Mouse (Mus musculus) midbrain, embryonic 11.5 days (tissue): ENCODE data around the gene Mgat1. TPM values are rescaled to one million over a fixed set of nuclear protein-coding genes. Genes with fewer than 3 reads are reported as not detected.
"Not testable (repeated sequence)": the region's sequence is repeated elsewhere in the genome, so short reads cannot be mapped to it uniquely, and the experiment has no call there.

Experiments used
- ATAC-seq: fragments of 200-750 bp; cut with Nextera tagmentation; 2 replicates; pipeline ENCODE4 v1.8.0; 2017; ENCODE audit warnings: moderate TSS enrichment, moderate library complexity; ENCODE audit not compliant: low FRiP score
- DNase-seq: peaks from one replicate; pipeline ENCODE4 v3.0.0; 2015; ENCODE audit warnings: low spot score; ENCODE audit errors: missing footprints
- H3K27ac ChIP-seq: fragments of 300-500 bp; sonication (generic); 2 replicates; pipeline ENCODE4 v1.5.1; 2014; ENCODE audit warnings: low read depth, low read length
- H3K27me3 ChIP-seq: fragments of 300-500 bp; sonication (generic); 2 replicates; pipeline ENCODE4 v1.6.1; 2014; ENCODE audit warnings: mild to moderate bottlenecking, low read length, moderate library complexity, mixed read lengths; ENCODE audit not compliant: control insufficient read depth, insufficient read depth
- H3K36me3 ChIP-seq: fragments of 300-500 bp; sonication (generic); 2 replicates; pipeline ENCODE4 v1.6.1; 2014; ENCODE audit warnings: mild to moderate bottlenecking, low read length, moderate library complexity, mixed read lengths; ENCODE audit not compliant: control insufficient read depth, insufficient read depth
- H3K4me1 ChIP-seq: fragments of 300-500 bp; sonication (generic); 2 replicates; pipeline ENCODE4 v1.6.1; 2014; ENCODE audit warnings: low read length; ENCODE audit not compliant: control insufficient read depth, insufficient read depth
- H3K4me2 ChIP-seq: fragments of 300-500 bp; sonication (generic); 2 replicates; pipeline ENCODE4 v1.6.1; 2014; ENCODE audit warnings: mild to moderate bottlenecking, moderate library complexity
- H3K4me3 ChIP-seq: fragments of 300-500 bp; sonication (generic); 2 replicates; pipeline ENCODE4 v1.5.1; 2014; ENCODE audit warnings: low read depth, low read length
- H3K9ac ChIP-seq: fragments of 300-500 bp; sonication (generic); 2 replicates; pipeline ENCODE4 v1.6.1; 2014; ENCODE audit warnings: low read length
- H3K9me3 ChIP-seq: fragments of 300-500 bp; sonication (generic); 2 replicates; pipeline ENCODE4 v1.6.1; 2016; ENCODE audit warnings: low read length; ENCODE audit not compliant: control insufficient read depth
- WGBS: fragments of 180-500 bp; shearing (Covaris S2); extraction: QIAGEN DNeasy Blood & Tissue Kit; methylation state at CpG from one replicate; pipeline ENCODE4 v1.1.7; 2014; 5-methylcytosine and 5-hydroxymethylcytosine counted together
- polyA plus RNA-seq: library from polyadenylated mRNA; unstranded; fragments of >200 nt; fragmentation: Nextera tagmentation; extraction: Ambion mirVana; gene quantifications from 2 replicates; pipeline ENCODE4 v1.2.1, GENCODE M21; 2014

Mgat1 gene
- 30.1 and 30.5 TPM in 2 replicates for polyA plus RNA-seq

- peak; percentile 98 for DNase-seq
- Histone ChIP-seq H3K27ac (peak within 1 kb of the TSS; percentile 89), H3K4me2 (peak within 1 kb of the TSS; percentile 52), H3K4me1 (peaks cover 11% of the 10 kb centered on the region; the same call in 1 of the 2 replicates), H3K27me3 (no peaks in the 10 kb centered on the region), H3K9ac (peak within 1 kb of the TSS; percentile 67), H3K4me3 (peak within 1 kb of the TSS; percentile 52), H3K36me3 (no peaks in the 10 kb centered on the region), H3K9me3 (no peaks in the 10 kb centered on the region)
- ATAC-seq = peak; percentile 96
- under 1% methylated on average over 55 of the region's 60 CpGs for WGBS
These were observed at the start of gene Mgat1 for GRCm38 (mm10) chr11:49243727-49244594. Gene Mgat1, plus strand, starts transcription at chr11:49244191.

GRCm38 (mm10) chr11:49194771-49195170 lies 49.2 kb upstream of the Mgat1 start:
- H3K36me3 ChIP-seq, H3K9me3 ChIP-seq, H3K4me1 ChIP-seq, H3K27ac ChIP-seq, ATAC-seq, H3K4me2 ChIP-seq, H3K27me3 ChIP-seq, DNase-seq, H3K4me3 ChIP-seq, H3K9ac ChIP-seq: not testable (repeated sequence)
- 97% methylated on average over 7 of the region's 9 CpGs for WGBS

- no peak overlapping the region for H3K9ac ChIP-seq
- H3K4me3 ChIP-seq = no peak overlapping the region
- no peak overlapping the region for H3K4me2 ChIP-seq
- ATAC-seq = no peak
- H3K36me3 ChIP-seq = no peaks in the 10 kb centered on the region
- no peaks in the 10 kb centered on the region for H3K9me3 ChIP-seq
- no peak for DNase-seq
- no peak overlapping the region for H3K27ac ChIP-seq
- H3K27me3 ChIP-seq = no peaks in the 10 kb centered on the region
- no peaks in the 10 kb centered on the region for H3K4me1 ChIP-seq
- WGBS = 88% methylated on average over 7 of the region's 7 CpGs
These were observed 48.1 kb upstream of the Mgat1 start for GRCm38 (mm10) chr11:49195819-49196322.

- no peak overlapping the region for H3K27ac ChIP-seq
- no peak overlapping the region for H3K4me3 ChIP-seq
- H3K27me3 ChIP-seq = no peaks in the 10 kb centered on the region
- no peak overlapping the region for H3K9ac ChIP-seq
- H3K4me1 ChIP-seq = peaks cover 7% of the 10 kb centered on the region; the same call in 1 of the 2 replicates
- no peak overlapping the region for H3K4me2 ChIP-seq
- H3K9me3 ChIP-seq = no peaks in the 10 kb centered on the region
- H3K36me3 ChIP-seq = no peaks in the 10 kb centered on the region
- DNase-seq (no peak), ATAC-seq (no peak)
These were observed 43.3 kb upstream of the Mgat1 start for GRCm38 (mm10) chr11:49200666-49201065.

GRCm38 (mm10) chr11:49201142-49201541 lies 42.8 kb upstream of the Mgat1 start:
- no peaks in the 10 kb centered on the region for H3K9me3 ChIP-seq
- H3K4me2 ChIP-seq = no peak overlapping the region
- no peak overlapping the region for H3K27ac ChIP-seq
- ATAC-seq (no peak), DNase-seq (no peak)
- no peak overlapping the region for H3K4me3 ChIP-seq
- peaks cover 7% of the 10 kb centered on the region; the same call in 1 of the 2 replicates for H3K4me1 ChIP-seq
- no peaks in the 10 kb centered on the region for H3K27me3 ChIP-seq
- no peaks in the 10 kb centered on the region for H3K36me3 ChIP-seq
- no peak overlapping the region for H3K9ac ChIP-seq

- Histone ChIP-seq H3K9me3 (no peaks in the 10 kb centered on the region), H3K4me2 (peak overlapping the region; percentile 84), H3K27me3 (no peaks in the 10 kb centered on the region), H3K4me3 (peak overlapping the region; percentile 84), H3K36me3 (peaks cover 3% of the 10 kb centered on the region; the same call in 1 of the 2 replicates), H3K9ac (peak overlapping the region; percentile 99), H3K27ac (no peak overlapping the region), H3K4me1 (peaks cover 7% of the 10 kb centered on the region; the same call in 1 of the 2 replicates)
- no peak for ATAC-seq
- WGBS = 79% methylated on average over 2 of the region's 2 CpGs
- DNase-seq = no peak
These were observed 41.9 kb upstream of the Mgat1 start for GRCm38 (mm10) chr11:49202071-49202470.

GRCm38 (mm10) chr11:49202523-49203061 lies 41.4 kb upstream of the Mgat1 start:
- Histone ChIP-seq H3K27me3 (no peaks in the 10 kb centered on the region), H3K9ac (peak overlapping the region; percentile 99), H3K4me1 (peaks cover 7% of the 10 kb centered on the region; the same call in 1 of the 2 replicates), H3K36me3 (peaks cover 3% of the 10 kb centered on the region; the same call in 1 of the 2 replicates), H3K9me3 (no peaks in the 10 kb centered on the region), H3K4me2 (peak overlapping the region; percentile 84), H3K27ac (peak overlapping the region; percentile 99), H3K4me3 (peak overlapping the region; percentile 84)
- ATAC-seq (peak; percentile 40), DNase-seq (no peak)
- 4% methylated on average over 10 of the region's 10 CpGs for WGBS

GRCm38 (mm10) chr11:49203129-49203768 lies 40.7 kb upstream of the Mgat1 start, which contains the start of gene Zfp62:
Gene Zfp62, plus strand, starts transcription at chr11:49203292.
- Histone ChIP-seq H3K9me3 (no peaks in the 10 kb centered on the region), H3K27me3 (no peaks in the 10 kb centered on the region), H3K9ac (peak within 1 kb of the TSS; percentile 99), H3K4me2 (peak within 1 kb of the TSS; percentile 84), H3K36me3 (peaks cover 3% of the 10 kb centered on the region; the same call in 1 of the 2 replicates), H3K27ac (peak within 1 kb of the TSS; percentile 99), H3K4me1 (peaks cover 7% of the 10 kb centered on the region; the same call in 1 of the 2 replicates), H3K4me3 (peak within 1 kb of the TSS; percentile 84)
- under 1% methylated on average over 47 of the region's 47 CpGs for WGBS
- ATAC-seq (peak; percentile 94), DNase-seq (peak; percentile 100)
